ENCODE assay signal across 9 mouse cellular contexts in genomic region chr9:83635997-83636396, GRCm38 (mm10).
DNase-seq lines count a peak whose midpoint lies in the region; ATAC-seq lines count a peak whose summit lies in the region.
"Had no signal": no experiment of that assay in that cellular context is flagged by ENCODE, and none has a peak within 500 bp of the region (broad histone marks: within the 10 kb centered on the region; RNA-seq: fewer than 3 reads in every experiment).

No protein-coding gene starts in this region.

- H3K27me3 ChIP-seq in kidney, embryonic 15.5 days, result no peaks in the 10 kb centered on the region
- H3K27me3 ChIP-seq in forebrain, embryonic 13.5 days, result no peaks in the 10 kb centered on the region
- H3K27me3 ChIP-seq in limb, embryonic 15.5 days, result no peaks in the 10 kb centered on the region

- intact Hi-C loops in left cerebral cortex, postnatal 4 days (cut with DNase I), result no loop called here

- no peaks in the 10 kb centered on the region for H3K36me3 ChIP-seq in kidney, embryonic 15.5 days
- no peaks in the 10 kb centered on the region for H3K36me3 ChIP-seq in forebrain, embryonic 13.5 days (ENCODE audit: poor library complexity, severe bottlenecking)
- no peaks in the 10 kb centered on the region for H3K36me3 ChIP-seq in limb, embryonic 15.5 days

- no peak overlapping the region for H3K9ac ChIP-seq in kidney, embryonic 15.5 days
- peak overlapping the region; percentile 21; the same call in 1 of the 2 replicates for H3K9ac ChIP-seq in forebrain, embryonic 13.5 days
- no peak overlapping the region for H3K9ac ChIP-seq in limb, embryonic 15.5 days
- H3K9ac ChIP-seq: liver, embryonic 14.5 days had no signal

- DNase-seq in kidney, postnatal 4 days, result peak; percentile 12 to 28
- DNase-seq in retina, postnatal 1 day, result peak; percentile 24
- DNase-seq in left cerebral cortex, postnatal 4 days, result no peak
- no peak for DNase-seq in adrenal gland, postnatal 10 days
- DNase-seq: heart, adult 18-20 months had no signal

- H3K4me1 ChIP-seq in kidney, embryonic 15.5 days, result peaks cover 17% of the 10 kb centered on the region
- H3K4me1 ChIP-seq in forebrain, embryonic 13.5 days, result peaks cover 6% of the 10 kb centered on the region; the same call in 1 of the 2 replicates
- H3K4me1 ChIP-seq in limb, embryonic 15.5 days, result peaks cover 5% of the 10 kb centered on the region; the same call in 1 of the 2 replicates

- WGBS in kidney, embryonic 15.5 days, result 10% methylated on average over 7 of the region's 7 CpGs
- WGBS in forebrain, embryonic 13.5 days, result 5% methylated on average over 7 of the region's 7 CpGs
- WGBS in limb, embryonic 15.5 days, result 7% methylated on average over 7 of the region's 7 CpGs

- no peak for ATAC-seq in kidney, embryonic 15.5 days (replicated peaks; ENCODE audit: low FRiP score)
- no peak for ATAC-seq in forebrain, embryonic 13.5 days
- ATAC-seq in limb, embryonic 15.5 days (ENCODE audit: insufficient number of reproducible peaks, low FRiP score, low TSS enrichment, low read depth), result no peak

- H3K9me3 ChIP-seq in kidney, embryonic 15.5 days (replicated peaks), result no peaks in the 10 kb centered on the region
- H3K9me3 ChIP-seq in forebrain, embryonic 13.5 days (replicated peaks), result no peaks in the 10 kb centered on the region
- no peaks in the 10 kb centered on the region for H3K9me3 ChIP-seq in limb, embryonic 15.5 days

- no peak overlapping the region for H3K27ac ChIP-seq in kidney, embryonic 15.5 days
- H3K27ac ChIP-seq in forebrain, embryonic 13.5 days, result peak overlapping the region; percentile 51
- H3K27ac ChIP-seq in limb, embryonic 15.5 days, result 0 out of 2 replicates have a peak overlapping the region, but pooled peaks have one; percentile 27
- H3K27ac ChIP-seq: liver, embryonic 14.5 days had no signal

- H3K4me3 ChIP-seq in kidney, embryonic 15.5 days (replicated peaks), result no peak overlapping the region
- H3K4me3 ChIP-seq in forebrain, embryonic 13.5 days, result no peak overlapping the region
- no peak overlapping the region for H3K4me3 ChIP-seq in limb, embryonic 15.5 days

- H3K4me2 ChIP-seq in kidney, embryonic 15.5 days, result no peak overlapping the region
- H3K4me2 ChIP-seq in forebrain, embryonic 13.5 days, result no peak overlapping the region
- 0 out of 2 replicates have a peak overlapping the region, but pooled peaks have one; percentile 10 for H3K4me2 ChIP-seq in limb, embryonic 15.5 days

Comparison
In these comparisons a context has a peak if more than half of its experiments do, and no peak if none do; other contexts are left out.
1. DNase-seq: peak in kidney, postnatal 4 days (2 of 2) and retina, postnatal 1 day (single experiment); none in left cerebral cortex, postnatal 4 days (single experiment) and adrenal gland, postnatal 10 days (single experiment).